Mouse (Mus musculus): ENCODE measurements around the gene Cdk1. TPM values are rescaled to one million over a fixed set of nuclear protein-coding genes. Genes with fewer than 3 reads are reported as not detected.
"Not testable (repeated sequence)": the region's sequence is repeated elsewhere in the genome, so short reads cannot be mapped to it uniquely, and the experiment has no call there.

Gene Cdk1
- polyA plus RNA-seq (2012; rRNA removed) = 2.0 and 2.2 TPM in 2 replicates

DNA sequence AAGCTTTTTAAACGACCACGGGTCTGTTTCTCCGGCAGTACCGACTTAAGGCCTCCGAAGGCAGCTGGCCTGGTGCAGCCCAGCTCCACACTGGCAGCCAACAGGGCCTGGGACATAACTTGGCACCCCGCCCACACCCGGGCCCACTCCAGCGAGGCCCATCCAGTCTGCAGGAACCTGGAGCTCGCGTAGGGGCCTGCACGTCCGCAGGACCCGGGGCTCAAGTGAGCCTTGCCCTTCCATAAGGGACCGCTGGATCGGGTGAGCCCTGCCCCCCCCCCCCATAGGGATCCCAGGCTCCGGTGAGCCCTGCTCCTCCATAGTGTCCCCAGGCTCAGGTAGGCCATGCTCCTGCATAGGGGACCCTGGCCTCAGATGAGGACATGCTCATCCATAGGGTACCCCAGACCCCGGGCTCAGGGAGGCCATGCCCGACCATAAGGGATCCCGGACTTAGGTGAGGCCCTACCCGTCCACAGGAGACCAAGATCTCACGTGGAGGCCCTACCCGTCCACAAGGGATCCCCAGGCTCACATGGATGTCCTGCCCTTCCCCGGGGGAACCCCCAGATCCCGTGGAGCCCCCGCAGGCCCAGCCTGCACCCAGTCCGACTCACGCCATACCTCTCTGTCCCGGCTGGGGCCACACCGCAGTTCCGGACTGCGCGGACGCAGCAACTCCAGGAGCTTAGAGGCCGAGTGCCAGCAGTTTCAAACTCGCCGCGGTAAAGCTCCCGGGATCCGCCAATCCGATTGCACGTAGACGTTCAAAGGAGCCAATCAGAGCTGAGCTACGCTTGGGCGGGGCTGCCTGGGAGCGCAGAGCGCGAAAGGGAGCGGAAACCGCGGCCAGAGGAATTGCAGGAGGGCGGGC lies at the start of gene Cdk1:
Cdk1 (minus strand) TSS at position 727 of the 874 bp plus-strand sequence.
- peak; percentile 81 to 96 for DNase-seq (ENCODE audit: extremely low spot score in 1 of 2, low spot score in 1 of 2)

DNA sequence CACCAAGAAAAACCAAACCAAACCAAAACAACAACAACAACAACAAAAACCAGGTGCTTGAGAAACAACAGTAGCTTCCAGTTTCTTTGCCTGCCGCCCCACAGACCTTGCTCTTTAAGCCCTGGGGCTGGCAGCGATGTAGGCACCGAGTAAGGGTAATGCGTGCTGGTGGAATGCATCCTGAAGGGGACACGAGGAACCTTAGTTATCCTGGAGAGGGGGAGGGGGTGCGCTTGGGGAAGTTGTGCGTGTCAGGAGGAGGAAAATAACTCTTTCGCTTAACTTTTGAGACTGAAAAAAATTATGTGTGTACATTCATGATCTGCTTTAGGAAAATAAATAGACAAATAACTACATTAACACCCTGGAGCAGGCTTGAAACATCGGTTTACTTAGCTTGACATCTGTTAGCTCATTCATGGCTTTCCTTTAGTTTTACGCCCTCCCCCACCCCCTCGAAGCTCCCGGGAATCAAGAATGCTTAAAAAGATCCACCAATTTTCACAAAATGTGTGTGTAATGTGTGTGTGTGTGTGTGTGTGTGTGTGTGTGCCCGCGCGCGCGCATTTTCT lies 47.2 kb upstream of the Cdk1 start:
- DNase-seq (ENCODE audit: extremely low spot score in 1 of 2, low spot score in 1 of 2) = no peak

DNA sequence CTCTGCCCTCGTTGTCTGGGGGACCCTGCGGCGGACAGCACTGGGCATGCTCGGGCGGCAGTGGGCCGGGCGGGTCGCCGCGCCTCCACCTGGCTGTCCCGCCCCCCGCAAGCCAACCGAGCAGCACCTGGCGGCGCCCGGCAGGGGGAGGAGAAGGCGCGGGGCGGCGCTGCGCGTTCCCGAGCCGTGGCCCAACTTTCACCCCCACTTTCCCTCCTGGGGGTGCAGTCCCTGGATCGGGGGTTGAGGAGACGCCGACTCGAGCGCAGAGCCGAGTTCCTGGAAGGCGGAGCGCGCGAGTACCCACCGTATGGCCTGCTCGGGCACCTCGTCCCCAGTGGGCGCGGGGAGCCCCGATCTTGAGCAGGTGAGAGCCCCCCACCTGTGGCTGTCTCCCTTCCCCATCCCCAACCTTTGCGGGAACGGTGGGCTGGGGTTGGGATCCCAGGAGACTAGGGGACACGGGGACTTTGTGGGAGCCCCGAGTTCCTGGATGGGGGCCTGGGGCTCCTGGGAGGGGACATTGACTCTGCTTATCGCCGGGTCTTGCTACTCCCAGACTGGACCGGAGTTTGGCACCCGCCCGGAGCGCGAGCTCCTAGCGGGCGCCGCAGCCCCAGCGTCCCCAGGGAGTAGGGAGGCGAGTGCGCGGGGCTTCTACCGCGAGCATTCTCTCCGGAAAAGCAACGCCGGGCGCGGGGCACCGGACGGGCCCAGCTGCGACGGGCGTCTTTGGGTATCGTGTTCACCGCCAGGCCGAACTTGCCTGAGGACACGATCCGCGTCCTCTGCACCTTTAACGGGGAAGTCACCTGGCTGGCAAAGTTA lies 46.2 kb upstream of the Cdk1 start, which contains the start of gene Ank3:
Ank3 (plus strand) TSS at position 11 of the 828 bp plus-strand sequence.
- no peak for DNase-seq (ENCODE audit: extremely low spot score in 1 of 2, low spot score in 1 of 2)

DNA sequence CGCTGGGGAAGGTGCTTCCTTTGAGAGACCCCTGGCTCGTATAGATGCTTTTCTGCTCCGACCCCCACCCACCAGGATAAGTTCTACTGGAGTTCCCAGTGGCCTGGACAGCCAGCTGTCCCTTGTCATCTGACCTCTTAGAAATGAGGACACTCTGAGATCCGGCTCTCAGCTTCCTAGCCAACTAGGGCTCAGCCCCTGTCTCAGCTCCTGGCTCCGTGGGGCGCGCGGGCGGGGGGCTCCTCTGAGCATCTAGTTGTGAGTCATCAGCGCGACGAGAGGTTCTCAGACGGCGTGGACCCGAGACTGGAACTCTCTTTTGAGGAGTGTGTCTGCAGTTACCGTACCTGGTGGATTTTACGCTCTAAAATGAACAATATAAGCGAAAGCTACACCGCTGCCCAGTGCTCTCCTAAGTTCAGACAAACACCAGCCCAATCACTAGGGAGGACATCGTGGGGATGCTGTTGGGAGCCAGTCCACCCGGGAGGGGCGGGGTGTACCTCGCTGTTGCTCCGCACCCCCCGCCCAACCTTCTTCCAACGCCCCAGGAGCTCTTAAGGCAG lies 45.5 kb upstream of the Cdk1 start:
- DNase-seq (ENCODE audit: extremely low spot score in 1 of 2, low spot score in 1 of 2) = no peak

DNA sequence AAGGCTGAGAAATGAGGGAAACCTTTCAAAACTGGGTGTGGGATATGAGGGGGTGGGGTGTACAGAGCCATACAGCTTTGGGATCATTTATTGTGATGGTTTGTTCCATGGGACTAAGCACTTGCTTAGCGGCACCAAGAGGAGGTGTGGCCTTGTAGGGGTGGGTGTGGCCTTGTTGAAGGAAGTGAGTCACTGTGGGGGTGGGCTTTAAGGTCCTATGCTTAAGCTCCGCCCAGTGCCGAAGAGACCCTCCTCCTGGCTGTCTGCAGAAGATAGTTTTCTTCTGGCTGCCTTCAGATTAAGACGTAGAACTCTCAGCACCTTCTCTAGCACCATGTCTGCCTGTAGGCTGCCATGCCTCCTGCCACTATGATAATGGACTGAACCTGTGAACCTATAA lies 36.8 kb upstream of the Cdk1 start:
- DNase-seq (ENCODE audit: extremely low spot score in 1 of 2, low spot score in 1 of 2) = no peak

DNA sequence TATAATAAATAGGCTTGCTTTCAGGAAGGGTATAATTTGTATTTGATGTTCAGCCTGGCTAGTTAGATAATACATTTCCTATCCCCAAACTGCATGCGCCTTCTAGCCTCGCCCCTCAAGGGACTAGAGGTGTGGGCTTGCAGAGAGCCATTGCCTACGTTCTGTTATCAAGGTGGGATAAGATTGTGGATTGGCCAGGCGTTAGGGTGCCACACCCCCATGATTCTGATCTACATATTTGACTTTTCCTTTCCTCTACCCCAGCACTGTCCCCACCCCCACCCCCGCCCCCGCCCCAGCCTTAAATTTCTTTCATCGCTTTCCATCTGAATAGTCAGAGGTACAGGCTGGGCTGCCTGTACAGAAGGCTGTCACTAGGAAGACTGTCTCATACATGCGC lies 34.0 kb upstream of the Cdk1 start:
- DNase-seq (ENCODE audit: extremely low spot score in 1 of 2, low spot score in 1 of 2) = no peak

DNA sequence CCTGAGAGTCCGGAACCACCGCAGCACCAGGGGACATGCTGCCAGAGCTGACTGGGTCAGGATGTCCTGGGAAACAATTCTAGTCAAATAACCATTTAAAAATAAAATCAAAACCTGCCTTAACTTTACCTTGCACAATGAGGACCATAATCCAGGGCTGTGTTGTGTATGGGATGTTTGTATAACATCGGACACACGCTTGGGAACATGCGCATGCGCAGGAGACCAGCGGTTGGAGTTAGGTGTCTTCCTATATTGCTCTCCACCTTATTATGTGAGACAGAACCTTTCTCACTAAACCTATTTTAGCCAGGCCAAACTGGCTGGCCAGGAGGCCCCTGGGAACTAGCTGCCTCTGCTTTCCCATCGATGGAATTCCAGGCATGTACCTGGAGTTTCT lies 32.4 kb upstream of the Cdk1 start:
- DNase-seq (ENCODE audit: extremely low spot score in 1 of 2, low spot score in 1 of 2) = no peak

DNA sequence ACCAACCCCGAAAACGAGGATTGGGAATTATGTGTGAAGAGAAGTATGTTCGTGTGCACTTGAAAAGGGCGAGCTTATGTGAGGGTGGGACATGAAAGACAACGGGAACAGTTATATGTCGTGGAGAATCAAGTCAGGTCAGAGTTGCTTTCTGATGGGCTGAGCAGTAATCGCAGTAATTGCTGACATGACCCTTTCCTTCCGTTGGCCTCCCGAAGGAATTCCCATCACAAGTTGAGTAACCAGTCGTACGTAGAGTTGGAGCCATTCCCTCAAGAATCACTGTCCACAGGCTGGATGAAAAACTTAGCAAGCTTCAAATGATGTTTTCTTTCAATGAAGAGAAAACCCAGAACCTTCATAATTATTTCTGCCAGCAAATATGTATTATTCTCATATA lies 31.9 kb upstream of the Cdk1 start:
- DNase-seq (ENCODE audit: extremely low spot score in 1 of 2, low spot score in 1 of 2) = no peak

DNA sequence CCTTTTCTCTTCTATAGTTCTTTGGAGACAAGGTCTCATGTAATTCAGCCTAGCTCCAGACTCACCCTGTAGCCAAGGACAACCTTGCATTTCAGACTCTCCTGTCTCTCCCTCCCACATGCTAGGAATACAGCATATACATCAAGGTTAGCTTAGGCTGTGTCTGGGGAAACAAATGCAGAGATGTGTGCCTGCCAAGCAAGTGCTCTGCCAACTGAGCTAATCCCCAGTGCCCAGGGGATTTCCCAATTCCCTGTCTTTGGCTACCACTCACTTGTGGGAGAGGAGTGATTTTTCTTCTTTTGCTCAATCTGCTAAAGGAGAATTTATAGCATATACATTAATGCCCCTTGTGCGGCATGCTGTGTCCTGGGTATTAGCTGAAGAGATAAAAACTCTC lies 30.4 kb upstream of the Cdk1 start:
- no peak for DNase-seq (ENCODE audit: extremely low spot score in 1 of 2, low spot score in 1 of 2)

DNA sequence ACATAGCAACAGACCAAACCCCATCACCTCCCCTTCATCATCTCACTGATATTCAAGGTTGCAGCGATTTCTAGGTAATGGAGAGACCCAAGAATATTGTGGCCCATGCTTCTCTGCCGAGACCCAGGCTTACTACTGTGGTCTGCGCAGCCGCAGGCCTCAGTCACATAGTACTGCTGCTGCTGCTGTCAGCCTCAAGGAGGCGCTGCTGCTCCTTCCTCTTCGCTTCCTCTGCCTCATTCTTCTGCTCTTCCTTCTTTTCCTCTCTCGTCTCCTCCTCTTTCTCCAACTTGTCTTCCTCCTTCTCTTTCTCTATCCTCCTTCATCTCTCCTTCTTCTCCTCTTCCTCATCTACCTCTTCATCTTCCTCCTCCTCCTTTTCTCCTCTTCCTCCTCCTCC lies 22.4 kb upstream of the Cdk1 start:
- DNase-seq (ENCODE audit: extremely low spot score in 1 of 2, low spot score in 1 of 2) = no peak

DNA sequence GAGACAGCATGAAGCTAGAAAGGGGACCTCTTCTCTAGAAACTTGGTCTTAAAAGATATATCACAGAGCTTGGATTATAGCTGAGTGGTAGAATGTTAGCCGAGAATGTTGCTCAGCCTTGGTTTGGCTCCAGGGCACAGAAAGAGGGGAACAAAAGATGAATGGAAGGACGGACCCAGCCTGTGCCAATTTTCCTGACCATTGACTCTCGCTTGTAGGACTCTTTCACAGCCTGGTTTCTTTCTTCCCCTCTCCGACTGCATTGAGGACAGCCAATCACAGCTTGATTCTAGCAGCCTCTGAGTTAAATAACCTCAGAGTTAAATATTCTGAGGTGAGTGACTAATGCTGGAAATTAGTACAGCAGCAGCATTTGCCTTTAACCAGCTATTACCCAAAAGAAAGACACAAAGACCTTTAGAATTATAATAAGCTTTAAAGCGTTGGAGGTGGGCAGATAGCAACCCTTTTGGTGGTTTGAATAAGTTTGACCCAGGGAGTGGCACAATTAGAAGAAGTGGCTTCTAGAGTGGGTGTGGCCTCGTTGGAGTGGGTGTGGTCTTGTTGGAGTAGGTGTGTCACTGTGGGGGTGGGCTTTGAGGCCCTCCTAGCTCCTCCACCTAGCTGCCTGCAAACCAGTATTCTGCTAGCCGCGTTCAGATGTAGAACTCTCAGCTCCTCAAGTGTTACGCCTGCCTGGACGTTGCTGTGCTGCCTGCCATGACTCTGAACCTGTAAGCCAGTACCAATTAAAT lies 21.2 kb upstream of the Cdk1 start:
- no peak for DNase-seq (ENCODE audit: extremely low spot score in 1 of 2, low spot score in 1 of 2)

DNA sequence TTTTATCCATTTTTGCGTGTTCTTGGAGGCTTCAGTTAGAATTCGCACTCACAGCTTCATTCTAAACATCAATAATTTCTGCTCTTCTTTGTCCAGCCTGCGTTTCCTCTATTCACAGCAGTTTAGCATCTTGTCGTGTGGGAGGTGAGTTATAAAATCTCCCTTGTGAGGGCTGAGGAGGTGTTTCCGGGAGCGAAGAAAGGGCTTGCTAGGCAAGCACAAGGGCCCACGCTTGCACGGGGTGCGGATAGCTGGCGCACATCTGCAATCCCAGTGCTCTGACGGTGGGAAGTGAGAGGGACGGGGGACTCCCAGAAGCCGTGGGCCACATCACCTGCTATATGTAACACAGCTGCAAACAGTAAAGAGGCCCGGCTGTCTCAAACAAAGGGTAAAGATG lies 19.3 kb upstream of the Cdk1 start:
- peak in 1 of 2 experiments; percentile 51 for DNase-seq (ENCODE audit: extremely low spot score in 1 of 2, low spot score in 1 of 2)

DNA sequence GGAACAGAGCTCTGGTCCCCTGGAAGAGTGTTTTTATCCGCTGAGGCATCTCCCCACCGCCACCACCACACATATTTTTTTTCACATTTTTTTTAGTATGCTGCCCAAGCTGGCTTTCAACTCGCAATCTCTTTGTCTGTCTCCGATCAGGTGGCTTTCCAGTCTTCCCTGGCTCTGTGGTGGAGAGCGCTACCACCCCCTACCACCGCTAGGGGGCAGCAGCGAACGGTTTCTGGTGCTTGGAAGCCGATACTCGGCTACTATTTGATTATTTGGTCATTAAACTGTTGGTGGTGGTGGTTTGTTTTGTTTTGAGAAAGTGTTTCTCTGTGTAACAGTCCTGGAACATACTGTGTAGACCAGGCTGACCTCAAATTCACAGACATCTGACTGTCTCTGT lies 18.7 kb upstream of the Cdk1 start:
- DNase-seq (ENCODE audit: extremely low spot score in 1 of 2, low spot score in 1 of 2) = peak in 1 of 2 experiments; percentile 43

DNA sequence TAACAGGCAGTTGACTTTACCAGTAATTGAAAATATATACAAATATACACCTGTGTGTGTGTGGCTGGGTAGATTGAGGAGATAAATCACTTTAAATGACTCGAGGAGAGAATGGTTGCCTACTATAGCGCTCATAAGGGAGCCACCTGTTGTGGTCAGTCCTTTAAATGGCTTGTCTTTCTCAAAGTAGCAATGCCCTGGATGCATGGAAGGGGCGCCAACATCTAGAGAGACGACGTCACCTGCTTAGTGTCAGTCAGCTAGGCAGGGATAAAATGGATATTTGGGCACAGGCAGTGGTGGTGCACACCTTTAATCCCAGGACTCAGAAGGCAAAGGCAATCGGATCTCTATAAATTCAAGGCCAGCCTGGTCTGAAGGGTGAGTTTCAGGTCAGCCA lies 16.6 kb upstream of the Cdk1 start:
- no peak for DNase-seq (ENCODE audit: extremely low spot score in 1 of 2, low spot score in 1 of 2)

DNA sequence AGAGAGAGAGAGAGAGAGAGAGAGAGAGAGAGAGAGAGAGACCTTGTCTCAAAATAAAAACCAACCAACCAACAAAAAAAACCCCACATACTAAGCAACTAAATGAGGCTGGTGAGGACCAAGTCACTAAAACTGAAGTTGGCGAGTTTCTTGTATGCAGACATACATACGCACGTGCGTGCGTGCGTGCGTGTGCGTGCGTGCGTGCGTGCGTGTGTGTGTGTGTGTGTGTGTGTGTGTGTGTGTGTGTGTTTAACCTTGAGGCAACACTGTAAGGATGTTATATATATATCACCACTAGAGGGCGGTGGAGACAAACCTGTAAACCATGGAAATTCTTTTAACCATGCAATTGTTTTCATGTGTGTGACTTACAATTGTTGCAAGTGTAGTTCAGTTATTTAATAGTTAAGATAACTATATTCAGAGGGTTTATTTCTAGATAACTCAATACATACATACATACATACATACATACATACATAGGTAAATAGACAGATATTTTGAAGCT lies 14.2 kb upstream of the Cdk1 start:
- DNase-seq (ENCODE audit: extremely low spot score in 1 of 2, low spot score in 1 of 2) = peak in 1 of 2 experiments; percentile 56

DNA sequence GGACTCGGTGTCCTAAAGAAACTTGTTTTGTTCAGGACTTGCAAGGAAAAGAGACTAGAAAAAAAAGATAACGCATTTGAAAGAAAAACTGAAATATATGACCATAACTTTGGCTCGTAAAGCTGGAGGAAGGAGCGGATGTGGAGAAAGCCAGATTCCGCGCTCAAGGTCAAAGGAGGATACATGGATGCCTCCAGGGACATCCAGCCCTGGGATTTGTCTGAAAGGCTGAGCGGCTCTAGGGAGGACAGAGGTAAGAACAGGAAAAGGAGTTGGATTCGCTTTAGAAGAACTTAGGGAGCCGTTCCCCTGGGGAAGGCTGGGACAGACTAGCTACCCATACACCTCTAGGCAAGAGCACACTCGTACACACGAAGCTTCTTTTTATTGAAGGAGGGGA lies 13.5 kb upstream of the Cdk1 start:
- DNase-seq (ENCODE audit: extremely low spot score in 1 of 2, low spot score in 1 of 2) = no peak

DNA sequence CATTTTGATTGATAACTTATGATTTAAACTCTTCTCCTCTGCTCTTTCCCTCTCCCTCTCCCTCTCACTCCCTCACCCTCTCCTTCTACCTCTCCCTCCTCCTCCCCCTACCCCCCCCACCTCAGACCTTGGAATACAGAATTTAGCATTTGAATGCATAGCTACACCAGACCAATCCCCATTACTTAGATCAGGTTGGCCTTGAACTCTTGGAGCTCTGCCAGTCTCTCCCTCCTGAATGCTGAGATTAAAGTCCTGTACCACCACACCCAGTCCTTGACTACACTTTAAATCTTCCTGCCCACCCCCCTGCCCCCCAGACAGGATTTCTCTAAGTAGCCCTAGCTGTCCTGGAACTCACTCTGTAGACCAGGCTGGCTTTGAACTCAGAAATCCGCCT lies 6.9 kb upstream of the Cdk1 start:
- no peak for DNase-seq (ENCODE audit: extremely low spot score in 1 of 2, low spot score in 1 of 2)

DNA sequence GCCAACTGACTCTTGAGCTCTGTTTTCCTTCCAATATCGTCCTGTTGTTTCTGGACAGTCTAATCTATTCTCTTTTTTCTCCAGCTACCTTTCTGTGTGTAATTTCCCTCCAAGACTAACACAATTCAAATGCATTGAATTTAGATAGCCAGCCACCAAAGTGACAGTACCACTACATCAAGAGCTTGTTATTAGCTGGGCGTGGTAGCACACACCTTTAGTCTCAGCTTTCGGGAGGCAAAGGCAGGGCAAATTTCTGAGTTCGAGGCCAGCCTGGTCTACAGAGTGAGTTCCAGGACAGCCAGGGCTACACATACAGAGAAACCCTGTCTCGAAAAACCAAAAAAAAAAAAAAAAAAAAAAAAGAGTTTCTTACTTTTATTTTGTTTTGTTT lies 345 bp upstream of the Cdk1 start:
- DNase-seq (ENCODE audit: extremely low spot score in 1 of 2, low spot score in 1 of 2) = not testable (repeated sequence)

DNA sequence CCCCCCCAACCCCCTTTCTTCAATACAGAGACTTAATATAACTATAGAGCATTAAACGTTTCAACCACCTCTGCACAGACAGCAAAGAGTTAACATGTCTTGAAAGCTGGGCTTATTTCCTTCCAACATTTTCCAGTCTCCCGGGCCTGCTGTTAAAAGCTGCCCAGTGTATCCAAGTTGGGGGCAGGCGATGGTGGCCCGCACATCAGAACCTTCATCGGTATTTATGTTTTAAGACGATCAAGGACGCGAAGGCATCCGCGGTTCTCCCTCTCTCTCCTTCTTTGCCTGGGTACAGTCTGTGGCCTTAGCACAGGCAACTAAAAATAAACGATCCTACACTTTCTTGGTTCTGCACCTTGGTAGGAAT lies 911 bp downstream of the Cdk1 start:
- no peak for DNase-seq (ENCODE audit: extremely low spot score in 1 of 2, low spot score in 1 of 2)

Data from frontal cortex, adult 2 months (tissue).